ENCODE assay signal across 48 mouse cellular contexts in genomic region chr19:8218800-8219199, GRCm38 (mm10). TPM values are rescaled to one million over a fixed set of nuclear protein-coding genes. Genes with fewer than 3 reads are reported as not detected.
"Had no signal": no experiment of that assay in that cellular context is flagged by ENCODE, and none has a peak within 500 bp of the region (broad histone marks: within the 10 kb centered on the region; RNA-seq: fewer than 3 reads in every experiment).

TSS of gene Slc22a29 (minus strand) at chr19:8218900.

- ATAC-seq: hindbrain, embryonic 16.5 days; hindbrain, postnatal 0 days; inflammation-experienced regulatory T-cells, adult 6 months; intestine, embryonic 15.5 days; intestine, embryonic 16.5 days; intestine, postnatal 0 days had no signal

- H3K36me3 ChIP-seq: heart, embryonic 10.5 days; heart, embryonic 12.5 days; heart, embryonic 13.5 days; heart, embryonic 15.5 days; hindbrain, embryonic 10.5 days; hindbrain, embryonic 12.5 days; hindbrain, embryonic 13.5 days; hindbrain, embryonic 15.5 days; intestine, embryonic 15.5 days; kidney, embryonic 15.5 days had no signal

- H3K27ac ChIP-seq: heart, adult 2 months; heart, embryonic 10.5 days; heart, embryonic 13.5 days; heart, embryonic 15.5 days; hindbrain, embryonic 10.5 days; hindbrain, embryonic 12.5 days; hindbrain, embryonic 13.5 days; hindbrain, embryonic 14.5 days; hindbrain, embryonic 15.5 days; hindbrain, postnatal 0 days; intestine, embryonic 15.5 days; kidney, embryonic 15.5 days; layer of hippocampus, adult 2 months; left cerebral cortex, adult 2 months had no signal

- H3K4me2 ChIP-seq: heart, embryonic 11.5 days; heart, embryonic 12.5 days; heart, embryonic 13.5 days; heart, embryonic 15.5 days; hindbrain, embryonic 12.5 days; hindbrain, embryonic 13.5 days; hindbrain, embryonic 14.5 days; hindbrain, embryonic 15.5 days; intestine, embryonic 15.5 days; kidney, embryonic 15.5 days had no signal

- H3K27me3 ChIP-seq: heart, embryonic 12.5 days; heart, embryonic 13.5 days; heart, embryonic 15.5 days; hindbrain, embryonic 12.5 days; hindbrain, embryonic 13.5 days; hindbrain, embryonic 15.5 days; intestine, embryonic 15.5 days; kidney, embryonic 15.5 days had no signal

- DNase-seq: heart, adult 2 months; heart, postnatal 10 days; heart, postnatal 14 days; heart, postnatal 36 days; heart, postnatal 4 days; kidney, adult 11 months; kidney, adult 18-20 months; kidney, adult 8-10 months; kidney, postnatal 10 days; kidney, postnatal 14 days; kidney, postnatal 25 days; kidney, postnatal 4 days; layer of hippocampus, adult 9-11 months; layer of hippocampus, postnatal 36 days had no signal

- H3K4me3 ChIP-seq: heart, adult 2 months; heart, embryonic 10.5 days; heart, embryonic 12.5 days; heart, embryonic 13.5 days; heart, embryonic 15.5 days; hindbrain, embryonic 10.5 days; hindbrain, embryonic 12.5 days; hindbrain, embryonic 13.5 days; hindbrain, embryonic 15.5 days; intestine, embryonic 15.5 days; kidney, embryonic 15.5 days; layer of hippocampus, adult 2 months; left cerebral cortex, adult 2 months had no signal

- H3K4me1 ChIP-seq: heart, embryonic 10.5 days; heart, embryonic 12.5 days; heart, embryonic 13.5 days; heart, embryonic 15.5 days; hindbrain, embryonic 10.5 days; hindbrain, embryonic 12.5 days; hindbrain, embryonic 13.5 days; hindbrain, embryonic 15.5 days; intestine, embryonic 15.5 days; kidney, embryonic 15.5 days had no signal

- H3K9ac ChIP-seq: heart, embryonic 12.5 days; heart, embryonic 13.5 days; heart, embryonic 15.5 days; hindbrain, embryonic 12.5 days; hindbrain, embryonic 13.5 days; hindbrain, embryonic 14.5 days; hindbrain, embryonic 15.5 days; intestine, embryonic 15.5 days; kidney, embryonic 15.5 days had no signal

- H3K9me3 ChIP-seq: heart, embryonic 10.5 days; heart, embryonic 12.5 days; heart, embryonic 15.5 days; intestine, embryonic 15.5 days; kidney, embryonic 15.5 days had no signal

RNA-seq across cellular contexts. Expression of gene Slc22a29, which starts in this region (rescaled TPM):
- total RNA-seq: heart, adult 2 months; heart, adult 8-10 months; heart, postnatal 10 days; heart, postnatal 14 days; heart, postnatal 25 days; heart, postnatal 36 days; heart, postnatal 4 days; hematopoietic stem cell, adult 5-6 weeks; hindbrain, postnatal 0 days; layer of hippocampus, adult 18-20 months; layer of hippocampus, adult 2 months; layer of hippocampus, adult 8-10 months; layer of hippocampus, postnatal 10 days; layer of hippocampus, postnatal 14 days; layer of hippocampus, postnatal 25 days; layer of hippocampus, postnatal 36 days; left cerebral cortex, adult 2 months had no signal
- polyA plus RNA-seq: heart, adult 2 months; heart, embryonic 10.5 days; heart, embryonic 11.5 days; heart, embryonic 12.5 days; heart, embryonic 13.5 days; heart, embryonic 14.5 days; heart, embryonic 15.5 days; heart, embryonic 16.5 days; heart, postnatal 0 days; hindbrain, embryonic 10.5 days; hindbrain, embryonic 11.5 days; hindbrain, embryonic 12.5 days; hindbrain, embryonic 13.5 days; hindbrain, embryonic 14.5 days; hindbrain, embryonic 15.5 days; hindbrain, embryonic 16.5 days; hindbrain, postnatal 0 days; intestine, embryonic 14.5 days; intestine, embryonic 15.5 days; intestine, postnatal 0 days; kidney, embryonic 14.5 days; large intestine, adult 2 months had no signal
